Mouse (Mus musculus): ENCODE measurements around the gene Gtf2f2.

GRCm38 (mm10) chr14:76032671-76033136, 22.0 kb upstream of the Gtf2f2 start:
- TF ChIP-seq CTCF (IDR thresholded peaks at IDR 0.05; ENCODE audit: low read depth) (no peak), EP300 (IDR thresholded peaks at IDR 0.05; ENCODE audit: low read depth) (no peak)

Measured in liver, postnatal 0 days (tissue).